Mouse (Mus musculus) neural tube, embryonic 11.5 days (tissue): ENCODE data around the gene Klk12. TPM values are rescaled to one million over a fixed set of nuclear protein-coding genes. Genes with fewer than 3 reads are reported as not detected.

ENCODE experiments used
- ATAC-seq: fragments of 200-750 bp; cut with Nextera tagmentation; 2 replicates; pipeline ENCODE4 v1.8.0; 2017; ENCODE audit warnings: moderate number of reproducible peaks, mild to moderate bottlenecking, moderate TSS enrichment, moderate library complexity; ENCODE audit not compliant: insufficient read depth, low FRiP score, low TSS enrichment
- DNase-seq: peaks from one replicate; pipeline ENCODE4 v3.0.0-alpha.2; 2015; ENCODE audit warnings: low spot score
- H3K27ac ChIP-seq: fragments of 300-500 bp; sonication (generic); 2 replicates; pipeline ENCODE4 v1.5.1; 2014; ENCODE audit warnings: low read depth, mild to moderate bottlenecking, low read length
- H3K27me3 ChIP-seq: fragments of 300-500 bp; sonication (generic); 2 replicates; pipeline ENCODE4 v1.6.1; 2014; ENCODE audit warnings: mild to moderate bottlenecking, low read length, mixed read lengths; ENCODE audit not compliant: control insufficient read depth, insufficient read depth
- H3K36me3 ChIP-seq: fragments of 300-500 bp; sonication (generic); 2 replicates; pipeline ENCODE4 v1.6.1; 2014; ENCODE audit warnings: mild to moderate bottlenecking, low read length, moderate library complexity, mixed read lengths; ENCODE audit not compliant: control insufficient read depth, insufficient read depth
- H3K4me1 ChIP-seq: fragments of 300-500 bp; sonication (generic); 2 replicates; pipeline ENCODE4 v1.6.1; 2014; ENCODE audit warnings: low read length, mixed read lengths; ENCODE audit not compliant: control insufficient read depth, insufficient read depth
- H3K4me2 ChIP-seq: fragments of 300-500 bp; sonication (generic); 2 replicates; pipeline ENCODE4 v1.6.1; 2014; ENCODE audit warnings: low read depth, mild to moderate bottlenecking, moderate library complexity
- H3K4me3 ChIP-seq: fragments of 300-500 bp; sonication (generic); 2 replicates; pipeline ENCODE4 v1.5.1; 2014; ENCODE audit warnings: low read depth, low read length
- H3K9ac ChIP-seq: fragments of 300-500 bp; sonication (generic); 2 replicates; pipeline ENCODE4 v1.6.1; 2014; ENCODE audit warnings: mild to moderate bottlenecking, low read length
- H3K9me3 ChIP-seq: fragments of 300-500 bp; sonication (generic); 2 replicates; pipeline ENCODE4 v1.6.1; 2016; ENCODE audit warnings: low read length; ENCODE audit not compliant: control insufficient read depth
- WGBS: fragments of 180-500 bp; shearing (Covaris S2); extraction: QIAGEN DNeasy Blood & Tissue Kit; methylation state at CpG from one replicate; pipeline ENCODE4 v1.1.7; 2014; 5-methylcytosine and 5-hydroxymethylcytosine counted together
- polyA plus RNA-seq: library from polyadenylated mRNA; unstranded; fragments of >200 nt; fragmentation: Nextera tagmentation; extraction: Ambion mirVana; gene quantifications from 2 replicates; pipeline ENCODE4 v1.2.1, GENCODE M21; 2014

Klk12 gene
- polyA plus RNA-seq, 1 experiment from 2014 or later: not detected

DNA sequence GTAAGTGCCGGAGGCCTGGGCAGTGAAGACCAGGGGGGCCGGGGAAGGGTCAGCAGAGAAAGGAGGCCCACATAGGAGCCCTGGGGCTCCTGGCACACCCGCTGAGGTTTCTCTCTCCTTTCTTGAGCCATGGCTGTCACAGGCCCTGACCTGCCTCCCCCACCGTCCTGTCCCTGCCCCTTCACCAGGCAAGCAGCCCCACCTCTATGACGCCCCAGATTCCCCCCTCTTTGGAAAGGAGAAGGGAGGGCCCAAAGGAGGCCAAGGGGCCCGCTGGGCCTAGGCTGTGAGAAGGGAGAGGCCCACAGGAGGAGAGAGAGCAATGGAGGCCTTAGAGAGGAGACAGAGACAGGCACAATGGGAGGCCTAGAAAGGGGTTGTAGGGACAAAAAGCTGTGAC is 6.1 kb downstream of the Klk12 start:
- no peaks in the 10 kb centered on the region for H3K9me3 ChIP-seq
- ATAC-seq (no peak), DNase-seq (no peak)
- H3K4me1 ChIP-seq: no peaks in the 10 kb centered on the region
- H3K4me3 ChIP-seq: no peak overlapping the region
- no peak overlapping the region for H3K27ac ChIP-seq
- no peaks in the 10 kb centered on the region for H3K36me3 ChIP-seq
- H3K27me3 ChIP-seq: no peaks in the 10 kb centered on the region
- WGBS: 55% methylated on average over 6 of the region's 6 CpGs
- H3K4me2 ChIP-seq: no peak overlapping the region
- H3K9ac ChIP-seq: no peak overlapping the region; the same call in 1 of the 2 replicates

DNA sequence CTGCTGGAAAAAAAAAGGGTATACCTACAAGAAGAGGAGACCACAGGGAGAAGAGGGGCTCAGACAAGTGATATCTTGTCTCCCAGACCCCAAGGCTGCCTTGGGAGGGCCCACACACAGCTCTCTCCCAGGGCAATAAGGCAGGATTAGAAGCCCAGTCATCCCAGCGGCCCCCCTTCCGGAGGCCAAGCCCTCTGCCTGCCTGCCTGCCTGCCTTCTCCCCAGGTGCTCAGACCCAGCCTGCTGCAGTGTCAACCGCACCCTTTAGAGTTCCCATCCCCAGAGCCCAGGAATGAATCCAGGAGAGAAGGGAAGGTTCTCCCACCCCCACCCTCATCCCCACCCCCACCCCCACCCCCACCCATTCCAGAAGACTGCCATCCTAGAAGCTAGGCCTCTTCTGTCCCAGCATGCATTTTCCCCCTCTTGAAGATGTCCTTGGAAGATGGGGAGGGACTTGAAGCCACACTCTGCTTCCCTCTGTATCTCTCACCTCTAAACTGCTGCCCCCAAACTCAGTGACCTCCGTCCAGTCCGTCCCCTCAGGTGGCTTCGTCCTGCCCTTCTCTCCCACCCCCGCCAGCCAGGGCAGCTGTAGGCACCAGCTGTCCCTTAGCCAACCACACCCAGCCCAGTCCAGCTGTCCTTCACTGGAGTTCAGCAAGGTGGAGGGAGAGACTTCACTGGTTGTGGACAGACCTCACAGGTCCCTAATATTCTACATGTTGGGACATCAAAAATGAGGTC is 6.8 kb downstream of the Klk12 start:
- 46% methylated on average over 7 of the region's 7 CpGs for WGBS
- H3K27me3 ChIP-seq: no peaks in the 10 kb centered on the region
- no peak overlapping the region for H3K4me2 ChIP-seq
- H3K36me3 ChIP-seq: no peaks in the 10 kb centered on the region
- no peak overlapping the region for H3K4me3 ChIP-seq
- no peaks in the 10 kb centered on the region for H3K4me1 ChIP-seq
- no peaks in the 10 kb centered on the region for H3K9me3 ChIP-seq
- no peak for DNase-seq
- no peak overlapping the region for H3K27ac ChIP-seq
- no peak overlapping the region for H3K9ac ChIP-seq
- ATAC-seq: no peak

DNA sequence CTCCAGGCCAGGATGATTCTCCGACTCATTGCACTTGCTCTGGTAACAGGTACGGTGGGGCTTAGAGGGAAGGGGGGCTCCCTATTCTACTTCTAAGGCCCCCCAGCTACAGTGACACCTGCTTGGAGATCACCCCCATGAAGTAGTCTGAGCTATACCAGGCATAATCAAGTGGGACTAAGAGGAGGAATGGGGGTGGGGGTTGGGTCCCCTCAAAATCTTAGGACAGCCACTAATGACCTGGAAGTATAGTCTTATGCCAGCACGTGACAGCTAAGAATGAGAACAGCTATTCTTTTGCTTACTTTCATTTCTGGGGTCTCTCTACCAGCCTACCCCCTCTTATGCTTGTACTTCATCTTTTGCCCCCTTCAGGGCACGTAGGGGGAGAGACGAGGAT is 7.8 kb downstream of the Klk12 start:
- DNase-seq: no peak
- WGBS: 86% methylated on average over 5 of the region's 5 CpGs
- Histone ChIP-seq H3K4me1 (no peaks in the 10 kb centered on the region), H3K27me3 (no peaks in the 10 kb centered on the region), H3K4me2 (no peak overlapping the region), H3K9me3 (no peaks in the 10 kb centered on the region), H3K36me3 (no peaks in the 10 kb centered on the region), H3K4me3 (no peak overlapping the region), H3K9ac (no peak overlapping the region), H3K27ac (no peak overlapping the region)
- ATAC-seq: no peak

DNA sequence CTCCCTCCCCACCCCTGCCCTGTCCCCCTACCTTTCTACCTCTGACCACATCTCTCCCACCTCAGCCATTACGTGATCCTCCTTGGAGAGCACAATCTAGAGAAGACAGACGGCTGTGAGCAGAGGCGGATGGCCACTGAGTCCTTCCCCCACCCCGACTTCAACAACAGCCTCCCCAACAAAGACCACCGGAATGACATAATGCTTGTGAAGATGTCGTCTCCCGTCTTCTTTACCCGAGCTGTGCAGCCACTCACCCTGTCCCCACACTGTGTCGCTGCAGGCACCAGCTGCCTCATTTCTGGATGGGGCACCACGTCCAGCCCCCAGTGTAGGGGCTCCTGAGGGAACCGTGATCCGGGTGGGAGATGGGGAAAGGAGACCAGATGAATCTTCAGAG is 8.7 kb downstream of the Klk12 start:
- no peak overlapping the region for H3K4me2 ChIP-seq
- H3K4me1 ChIP-seq: no peaks in the 10 kb centered on the region
- no peak overlapping the region for H3K27ac ChIP-seq
- no peaks in the 10 kb centered on the region for H3K36me3 ChIP-seq
- ATAC-seq: no peak
- H3K9ac ChIP-seq: no peak overlapping the region
- H3K4me3 ChIP-seq: no peak overlapping the region
- H3K27me3 ChIP-seq: no peaks in the 10 kb centered on the region
- 87% methylated on average over 12 of the region's 12 CpGs for WGBS
- DNase-seq: no peak
- H3K9me3 ChIP-seq: no peaks in the 10 kb centered on the region

DNA sequence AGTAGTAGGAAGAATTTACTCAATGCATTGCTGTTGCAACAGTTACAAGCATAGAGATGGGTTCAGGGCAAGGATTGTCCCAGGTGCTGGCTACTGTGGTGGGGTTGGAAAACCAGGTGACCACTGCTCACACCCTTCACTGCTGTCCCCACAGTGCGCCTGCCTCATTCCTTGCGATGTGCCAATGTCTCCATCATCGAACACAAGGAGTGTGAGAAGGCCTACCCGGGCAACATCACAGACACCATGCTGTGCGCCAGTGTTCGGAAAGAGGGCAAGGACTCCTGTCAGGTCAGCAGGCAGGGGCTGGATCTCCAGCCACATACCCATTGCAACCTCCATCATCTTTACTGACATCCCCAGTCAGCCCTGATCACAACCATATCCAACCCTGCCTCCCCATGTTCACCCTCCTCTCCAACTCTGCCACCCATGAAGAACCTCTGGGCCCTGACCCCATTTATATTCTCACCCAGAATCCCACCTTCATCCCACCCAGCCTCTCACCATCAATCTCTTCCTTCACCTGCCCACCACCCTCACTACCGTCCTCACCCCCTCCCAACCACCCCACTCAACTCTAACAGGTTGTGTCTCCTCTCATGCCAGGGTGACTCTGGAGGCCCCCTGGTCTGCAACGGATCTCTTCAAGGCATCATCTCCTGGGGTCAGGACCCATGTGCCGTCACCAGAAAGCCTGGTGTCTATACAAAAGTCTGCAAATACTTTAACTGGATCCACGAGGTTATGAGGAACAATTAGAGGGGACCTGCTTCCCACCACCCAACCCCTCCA is 9.7 kb downstream of the Klk12 start:
- ATAC-seq: no peak
- no peaks in the 10 kb centered on the region for H3K27me3 ChIP-seq

DNA sequence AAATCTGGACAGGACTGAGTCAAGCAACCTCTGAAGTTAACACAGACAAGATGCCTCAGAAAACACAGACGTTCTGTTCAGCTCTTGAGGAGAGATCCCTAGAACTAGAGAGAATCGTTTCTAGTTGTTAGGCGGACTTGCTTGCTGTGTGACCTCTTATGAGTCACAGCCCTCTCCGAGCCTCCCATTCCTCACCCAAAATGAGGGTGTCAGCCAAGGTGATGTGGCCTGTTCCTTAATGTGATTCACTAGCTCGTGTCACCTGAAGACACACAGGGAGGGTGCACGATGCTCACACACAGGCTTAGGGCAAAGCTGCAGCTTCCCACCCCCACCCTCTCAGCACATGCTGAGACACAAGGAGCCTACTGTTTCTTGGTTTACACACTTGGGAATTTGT is 11.5 kb downstream of the Klk12 start:
- Histone ChIP-seq H3K4me2 (no peak overlapping the region), H3K9ac (no peak overlapping the region), H3K27me3 (no peaks in the 10 kb centered on the region), H3K4me1 (no peaks in the 10 kb centered on the region), H3K27ac (no peak overlapping the region), H3K36me3 (no peaks in the 10 kb centered on the region), H3K9me3 (no peaks in the 10 kb centered on the region), H3K4me3 (no peak overlapping the region)
- ATAC-seq: no peak
- DNase-seq: no peak
- WGBS: 78% methylated on average over 6 of the region's 6 CpGs

More for the DNA sequence above, 9.7 kb downstream of the Klk12 start:
- no peak overlapping the region for H3K27ac ChIP-seq
- H3K9me3 ChIP-seq: no peaks in the 10 kb centered on the region
- no peak for DNase-seq
- WGBS: 90% methylated on average over 10 of the region's 10 CpGs
- no peak overlapping the region for H3K9ac ChIP-seq
- no peaks in the 10 kb centered on the region for H3K36me3 ChIP-seq
- no peaks in the 10 kb centered on the region for H3K4me1 ChIP-seq
- H3K4me3 ChIP-seq: no peak overlapping the region
- no peak overlapping the region for H3K4me2 ChIP-seq

DNA sequence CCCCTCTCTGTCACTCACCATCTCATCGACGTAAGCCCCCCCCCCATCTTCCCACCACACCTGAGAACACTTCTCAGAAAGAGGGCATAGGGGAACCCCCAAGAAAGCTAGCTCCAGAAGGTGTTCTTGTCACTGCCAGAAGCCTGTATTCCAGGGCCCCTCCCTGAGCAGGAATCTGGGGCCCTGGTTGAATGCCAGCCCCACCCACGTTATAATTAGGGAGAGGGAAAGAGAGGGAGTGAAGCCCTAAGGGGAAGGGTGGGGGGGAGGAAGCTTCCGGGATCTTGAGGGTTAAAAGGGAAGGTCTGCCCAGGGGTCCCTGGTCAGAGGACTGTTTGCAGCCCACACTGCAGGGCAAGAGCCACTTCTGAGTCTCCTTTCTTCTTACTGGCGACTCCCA is 12.0 kb downstream of the Klk12 start, which contains the start of gene Klk10:
Klk10 (plus strand) TSS at position 290 of the 400 bp plus-strand sequence.
- 38% methylated on average over 5 of the region's 5 CpGs for WGBS
- H3K9ac ChIP-seq: no peak within 1 kb of the TSS
- H3K9me3 ChIP-seq: no peaks in the 10 kb centered on the region
- ATAC-seq: no peak
- no peak for DNase-seq
- H3K4me2 ChIP-seq: no peak within 1 kb of the TSS
- H3K4me1 ChIP-seq: no peaks in the 10 kb centered on the region
- H3K36me3 ChIP-seq: no peaks in the 10 kb centered on the region
- H3K27me3 ChIP-seq: no peaks in the 10 kb centered on the region
- H3K4me3 ChIP-seq: no peak within 1 kb of the TSS
- H3K27ac ChIP-seq: no peak within 1 kb of the TSS

DNA sequence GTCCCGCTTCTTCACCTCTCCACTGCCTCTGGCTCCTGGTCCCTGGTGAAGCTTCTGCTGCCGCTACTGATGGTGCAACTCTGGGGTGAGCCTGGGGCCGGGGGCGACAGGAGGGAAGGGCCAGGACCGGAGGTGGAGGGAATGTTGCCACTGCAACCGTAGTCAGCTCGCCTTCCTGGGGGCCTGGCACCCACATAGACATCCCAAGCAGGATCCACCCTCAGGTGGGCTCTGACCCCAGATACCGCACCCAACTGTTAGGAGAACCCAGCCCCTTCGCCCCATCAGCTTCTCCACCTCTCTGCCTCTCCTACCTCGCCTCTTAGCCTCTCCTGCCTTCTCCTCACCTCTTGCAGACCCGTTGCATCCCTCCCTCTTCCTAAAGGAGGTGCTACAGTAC is 12.8 kb downstream of the Klk12 start:
- ATAC-seq (no peak), DNase-seq (no peak)
- Histone ChIP-seq H3K9ac (no peak overlapping the region), H3K9me3 (no peaks in the 10 kb centered on the region), H3K4me2 (no peak overlapping the region), H3K27me3 (no peaks in the 10 kb centered on the region), H3K4me3 (no peak overlapping the region), H3K36me3 (no peaks in the 10 kb centered on the region), H3K27ac (no peak overlapping the region), H3K4me1 (no peaks in the 10 kb centered on the region)
- WGBS: 93% methylated on average over 11 of the region's 11 CpGs
